8 mouse cellular contexts compared by ENCODE assay signal in the genomic region with DNA sequence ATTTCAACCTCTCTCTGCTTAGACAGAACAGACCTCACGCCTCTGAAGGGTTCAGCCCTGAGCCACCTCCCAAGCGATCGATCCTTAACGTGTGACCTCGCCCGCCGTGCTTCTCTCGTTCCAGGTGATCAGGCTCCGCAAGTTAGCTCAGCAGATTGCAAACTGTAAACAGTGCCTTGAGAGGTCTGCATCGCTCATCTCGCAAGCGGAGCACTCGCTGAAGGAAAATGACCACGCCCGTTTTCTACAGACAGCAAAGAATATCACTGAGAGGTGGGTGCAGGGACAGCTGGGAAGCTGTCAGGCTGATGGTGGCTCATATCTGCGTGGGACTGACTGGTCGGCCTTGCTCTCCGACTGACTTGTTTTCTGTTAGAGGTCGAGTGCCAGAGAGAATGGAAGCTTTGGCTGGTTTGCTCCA. TPM values are rescaled to one million over a fixed set of nuclear protein-coding genes. Genes with fewer than 3 reads are reported as not detected.
DNase-seq lines count a peak whose midpoint lies in the region; ATAC-seq and TF ChIP-seq lines count a peak whose summit lies in the region.
"Not testable (repeated sequence)": the region's sequence is repeated elsewhere in the genome, so short reads cannot be mapped to it uniquely, and the experiment has no call there.

No protein-coding gene starts in this region.

- 57% methylated on average over 19 of the region's 19 CpGs for WGBS in heart, postnatal 0 days
- WGBS in liver, embryonic 13.5 days (ENCODE audit: insufficient replicate concordance) = 71% methylated on average over 19 of the region's 19 CpGs

- not testable (repeated sequence) for H3K9ac ChIP-seq in heart, postnatal 0 days (replicated peaks; ENCODE audit: low read depth, low read length); liver, embryonic 13.5 days

- peak overlapping the region; percentile 2; the same call in 1 of the 2 replicates for H3K4me2 ChIP-seq in heart, postnatal 0 days (ENCODE audit: low read depth, low read length)
- not testable (repeated sequence) for H3K4me2 ChIP-seq in liver, embryonic 13.5 days

- not testable (repeated sequence) for ATAC-seq in heart, postnatal 0 days (ENCODE audit: insufficient read depth, low read depth)
- 0 out of 2 replicates have a peak, but pooled peaks have one; percentile 8 for ATAC-seq in liver, embryonic 13.5 days (ENCODE audit: low read depth)

- TF ChIP-seq EP300 in heart, postnatal 0 days (IDR thresholded peaks at IDR 0.05; ENCODE audit: low read depth) = not testable (repeated sequence)

- H3K9me3 ChIP-seq in heart, postnatal 0 days (replicated peaks; ENCODE audit: control insufficient read depth, low read length) = not testable (repeated sequence)
- H3K9me3 ChIP-seq in liver, embryonic 13.5 days (replicated peaks) = peaks cover 75% of the 10 kb centered on the region

- not testable (repeated sequence) for TF ChIP-seq CTCF in heart, postnatal 0 days (IDR thresholded peaks at IDR 0.05; ENCODE audit: low read depth)

- H3K36me3 ChIP-seq in heart, postnatal 0 days (replicated peaks; ENCODE audit: control insufficient read depth, insufficient read depth, low read length) = peaks cover 15% of the 10 kb centered on the region
- H3K36me3 ChIP-seq in liver, embryonic 13.5 days = peaks cover 85% of the 10 kb centered on the region

- not testable (repeated sequence) for H3K4me3 ChIP-seq in heart, postnatal 0 days (ENCODE audit: low read depth, low read length); liver, embryonic 13.5 days (replicated peaks)

- not testable (repeated sequence) for H3K4me1 ChIP-seq in heart, postnatal 0 days (ENCODE audit: control insufficient read depth, insufficient read depth); liver, embryonic 13.5 days (replicated peaks)

- H3K27me3 ChIP-seq in heart, postnatal 0 days (ENCODE audit: control insufficient read depth, insufficient read depth, low read length) = peaks cover 38% of the 10 kb centered on the region; the same call in 1 of the 2 replicates
- not testable (repeated sequence) for H3K27me3 ChIP-seq in liver, embryonic 13.5 days

- DNase-seq in ES-CJ7 (ENCODE audit: low read depth, low spot score) = peak; percentile 32
- DNase-seq in c-Kit-negative CD71-positive TER-119-positive erythroid progenitor cells, embryonic 14.5 days (ENCODE audit: low read depth, low spot score) = peak; percentile 6
- peak; percentile 50 for DNase-seq in forelimb bud, embryonic 11.5 days (ENCODE audit: low read depth, low spot score)
- DNase-seq in heart, postnatal 0 days (ENCODE audit: low spot score); liver, embryonic 13.5 days: not testable (repeated sequence)
- DNase-seq in layer of hippocampus, adult 11-12 months (ENCODE audit: low spot score) = peak; percentile 71
- peak; percentile 81 for DNase-seq in ovary, adult 18-20 months (ENCODE audit: low spot score)
- peak; percentile 21 for DNase-seq in thymus, postnatal 0 days (ENCODE audit: low spot score)

- H3K27ac ChIP-seq in heart, postnatal 0 days (ENCODE audit: low read depth); liver, embryonic 13.5 days: not testable (repeated sequence)

RNA-seq across cellular contexts. Expression of a gene that starts 27.7 kb away (rescaled TPM):
- 0.88 and 16.5 TPM in 2 replicates for total RNA-seq in heart, postnatal 0 days (2014; rRNA removed; ENCODE audit: low replicate concordance)
- polyA plus RNA-seq in heart, postnatal 0 days (2015; fragmentation: Nextera tagmentation; extraction: Ambion mirVana) = 32.6 and 63.9 TPM in 2 replicates
- 84.4 and 95.3 TPM in 2 replicates for polyA plus RNA-seq in liver, embryonic 13.5 days (2015; fragmentation: Nextera tagmentation; extraction: Ambion mirVana)
- 166 and 243 TPM in 2 replicates for polyA plus RNA-seq in thymus, postnatal 0 days (2015; fragmentation: Nextera tagmentation; extraction: Ambion mirVana)
